Mouse (Mus musculus) CD4-positive, CD25-positive, alpha-beta regulatory T cell, adult 4 months (primary cell): ENCODE data around the gene Dclk1. TPM values are rescaled to one million over a fixed set of nuclear protein-coding genes. Genes with fewer than 3 reads are reported as not detected.

ENCODE experiments used
- ATAC-seq: one replicate; pipeline ENCODE4 v1.8.0; 2017
- polyA plus RNA-seq, 2 experiments: library from polyadenylated mRNA; unstranded; fragments of 100-300 nt; shearing (Covaris generic); gene quantifications; one replicate each; pipeline ENCODE4 v1.2.1; 2017

Dclk1 gene
- polyA plus RNA-seq, 2 experiments from 2014 or later, result 0.16 to 0.50 TPM

DNA sequence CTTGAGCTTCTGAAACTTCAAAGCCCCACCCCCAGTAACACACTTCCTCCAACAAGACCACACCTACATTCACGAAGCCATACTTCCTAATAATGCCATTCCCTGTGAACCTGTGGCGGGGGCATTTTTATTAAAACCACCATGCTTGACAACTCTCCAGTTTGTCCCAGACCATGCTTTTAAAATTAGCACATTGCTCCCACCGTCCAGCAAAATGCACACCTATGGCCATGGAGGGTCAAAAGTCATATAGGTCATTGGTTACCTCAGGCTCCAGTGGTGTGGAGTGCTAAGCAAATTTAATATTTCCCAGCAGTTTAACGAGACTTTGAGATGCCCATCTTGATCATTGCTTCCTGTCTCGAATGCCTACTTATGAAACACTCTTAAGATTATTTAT lies 23.9 kb downstream of the Dclk1 start:
- no peak for ATAC-seq

DNA sequence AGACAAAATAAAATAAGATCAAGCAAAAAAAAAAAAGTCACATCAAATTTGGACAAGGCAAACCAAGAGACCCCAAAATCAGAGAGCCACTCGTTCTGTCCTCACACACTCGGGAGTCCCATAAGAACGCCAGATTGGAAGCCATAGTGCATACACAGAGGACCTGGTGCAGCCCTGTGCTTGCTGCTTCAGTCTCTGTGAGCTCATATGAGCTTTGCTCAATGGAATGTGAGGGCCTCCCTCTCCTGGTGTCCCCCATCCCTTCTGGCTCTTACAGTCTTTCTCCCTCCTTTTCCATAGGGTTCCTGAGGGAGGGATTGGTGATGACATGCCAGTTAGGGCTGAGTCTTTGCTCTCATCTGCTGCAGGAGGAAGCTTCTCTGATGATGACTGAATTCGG lies 27.6 kb downstream of the Dclk1 start:
- ATAC-seq, result no peak

DNA sequence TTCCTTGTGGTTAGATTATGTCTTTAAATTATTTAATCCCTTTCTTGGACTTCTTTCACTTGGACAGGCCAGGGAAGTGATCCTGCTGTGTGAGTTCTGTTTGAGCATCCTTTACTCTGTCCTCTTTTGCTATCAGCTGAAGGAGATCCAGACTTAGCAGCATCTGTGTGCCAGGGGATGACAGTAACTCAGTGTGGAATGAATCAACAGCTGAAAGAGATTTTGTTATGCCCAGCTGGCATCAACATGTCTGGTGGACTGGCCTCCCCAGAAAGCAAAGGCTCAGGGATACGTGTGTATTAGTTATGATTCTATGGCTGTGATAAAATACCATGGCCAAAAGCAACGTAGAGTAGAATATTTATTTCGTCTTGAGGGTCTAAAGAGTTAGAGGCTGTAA lies 28.2 kb downstream of the Dclk1 start:
- no peak for ATAC-seq

DNA sequence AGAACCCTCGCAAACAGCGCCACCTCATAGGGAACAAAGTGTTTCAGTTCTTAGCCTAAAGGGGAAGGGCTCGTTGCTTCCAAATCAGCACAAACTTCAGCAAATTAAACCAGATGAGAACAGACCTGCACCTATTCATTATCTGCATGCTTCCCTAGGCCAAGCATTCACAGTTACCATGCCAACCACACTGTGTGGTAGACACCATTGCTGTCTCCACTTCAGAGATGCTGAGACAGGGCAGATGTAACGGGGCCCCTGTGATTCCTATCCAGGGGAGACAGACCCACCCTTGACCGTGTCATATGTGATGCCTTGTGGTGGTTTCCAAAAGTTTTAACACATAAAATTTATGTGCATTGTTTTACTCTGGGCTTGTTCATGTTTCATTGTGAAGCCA lies 28.8 kb downstream of the Dclk1 start:
- ATAC-seq, result no peak

DNA sequence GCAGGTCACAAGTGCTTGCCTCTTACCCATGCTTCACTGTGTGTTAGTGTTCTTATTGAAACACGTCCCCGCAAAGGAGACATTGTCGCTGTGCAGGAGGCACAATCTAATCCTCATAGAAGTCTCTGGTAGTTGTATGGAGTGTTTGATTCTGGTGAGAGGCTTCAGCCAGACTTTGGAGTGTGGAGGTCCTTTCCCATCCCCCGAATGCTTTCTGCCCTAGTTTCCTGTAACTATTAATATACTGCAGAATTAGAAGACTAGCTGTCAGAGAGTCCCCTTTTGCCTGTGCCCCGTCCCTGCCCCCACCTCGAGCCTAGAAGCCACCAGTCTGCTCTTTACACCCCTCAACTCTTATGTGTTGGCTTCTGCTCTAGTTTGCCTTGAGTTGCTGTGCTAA lies 30.4 kb downstream of the Dclk1 start:
- ATAC-seq, result no peak

DNA sequence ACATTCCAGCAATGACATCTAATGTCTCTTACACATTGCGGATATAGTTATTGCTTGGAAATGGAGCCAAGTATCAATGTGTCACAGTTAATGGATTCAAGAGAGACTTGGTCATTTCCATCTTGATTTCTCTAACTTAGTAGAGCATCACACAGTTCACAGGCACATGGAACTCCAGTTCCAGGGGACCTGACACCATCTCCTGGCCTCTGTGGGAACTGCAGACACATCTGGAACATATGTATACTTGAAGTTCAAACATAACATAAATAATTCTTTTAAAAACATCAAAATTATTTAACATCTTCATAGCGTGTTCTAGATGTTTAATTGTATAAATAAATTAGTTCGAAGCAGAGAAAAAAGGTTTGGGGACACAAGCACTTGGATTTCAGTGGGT lies 34.3 kb downstream of the Dclk1 start:
- no peak for ATAC-seq

DNA sequence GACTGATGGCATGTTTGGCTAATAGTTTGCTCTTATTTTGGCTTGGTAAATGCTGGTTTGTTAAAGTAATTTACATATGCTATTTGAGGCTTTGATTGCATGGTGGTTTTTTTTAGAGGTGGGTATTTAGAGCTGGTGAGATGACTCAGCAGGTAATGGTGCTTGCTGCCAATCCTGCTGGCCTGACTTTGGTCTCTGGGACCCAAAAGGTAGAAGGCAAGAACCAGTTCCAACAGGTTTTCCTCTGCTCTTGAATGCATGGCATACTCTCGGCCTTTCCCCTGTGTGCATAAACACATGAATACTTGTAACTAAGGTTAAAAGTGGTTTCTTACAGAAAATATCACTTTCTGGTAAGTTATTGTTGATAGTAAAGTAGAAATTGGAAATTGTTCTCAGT lies 34.7 kb downstream of the Dclk1 start:
- ATAC-seq, result no peak

DNA sequence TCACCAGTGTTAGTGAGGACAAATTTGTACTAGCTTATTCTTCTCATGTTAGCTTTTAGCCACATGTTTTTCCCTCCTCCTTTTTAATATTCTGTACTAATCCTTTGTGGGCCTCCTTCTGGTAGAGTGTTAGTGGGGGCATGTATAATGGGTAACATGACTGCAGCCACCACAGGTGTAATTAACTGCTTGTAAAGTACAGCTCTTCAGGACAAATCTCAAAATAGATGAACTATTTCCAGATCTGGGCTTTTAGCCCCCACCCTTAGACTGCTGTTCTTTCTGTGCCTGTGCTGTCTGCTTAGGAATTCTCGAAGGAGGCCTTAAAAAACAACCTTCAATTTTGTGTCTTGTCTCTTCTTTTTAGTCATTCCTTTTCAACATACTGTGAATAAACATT lies 35.7 kb downstream of the Dclk1 start:
- no peak for ATAC-seq

DNA sequence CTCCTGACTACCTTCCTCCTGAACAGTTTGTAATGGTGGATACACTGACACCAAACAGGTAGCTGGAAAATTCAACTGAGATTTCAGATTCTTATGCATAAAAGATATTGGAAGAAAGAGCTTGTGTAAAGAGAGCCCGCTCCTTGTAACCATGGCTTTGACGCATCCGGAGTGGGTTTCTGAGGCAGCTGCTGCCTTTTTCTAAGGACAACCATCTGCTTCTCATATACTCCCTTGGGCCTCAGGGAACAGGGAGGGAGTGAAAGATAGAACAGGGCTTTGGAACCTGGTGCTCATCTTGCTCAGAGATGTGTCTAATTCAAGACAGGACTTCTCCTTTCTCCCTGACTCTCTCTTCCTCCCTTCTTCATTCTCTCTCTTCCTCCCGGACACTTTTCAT lies 37.8 kb downstream of the Dclk1 start:
- no peak for ATAC-seq

DNA sequence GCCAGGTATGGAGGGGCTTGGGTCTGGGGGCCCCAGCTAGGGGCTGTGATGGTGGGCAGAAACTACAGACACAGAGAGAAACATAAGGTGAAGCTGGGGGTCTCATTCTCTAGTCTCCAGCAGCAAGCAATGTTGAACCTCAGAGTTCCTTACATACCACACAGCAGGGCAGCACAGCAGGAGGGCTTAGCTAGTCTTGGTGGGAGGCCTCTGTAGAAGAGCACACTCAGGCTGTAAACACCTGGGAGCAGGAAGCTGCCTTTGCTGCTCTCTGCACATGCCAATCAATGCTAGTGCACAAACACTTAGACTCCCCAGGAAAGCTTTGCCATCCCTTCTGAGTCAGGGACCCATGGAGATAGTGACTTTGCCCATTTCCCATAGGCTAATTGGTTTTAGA lies 38.3 kb downstream of the Dclk1 start:
- no peak for ATAC-seq

DNA sequence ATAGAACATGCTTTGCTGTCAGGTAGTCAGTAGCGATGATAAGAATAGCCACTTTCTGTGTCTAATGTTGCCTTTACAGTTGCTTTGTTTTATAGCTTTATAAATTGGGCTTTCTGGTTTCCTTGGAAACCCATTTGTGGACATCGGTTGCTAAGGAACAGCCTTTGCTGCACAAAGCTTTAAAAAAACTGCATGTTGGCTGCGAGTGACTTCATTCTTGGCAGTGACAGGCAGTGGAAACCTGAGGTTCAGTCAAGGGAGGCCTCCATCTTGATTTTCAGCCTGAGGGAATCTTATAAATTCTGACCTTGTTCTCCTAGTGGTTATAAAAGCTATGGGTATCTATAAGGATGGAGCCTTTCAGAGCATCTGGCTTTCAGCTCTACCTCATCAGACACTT lies 42.1 kb downstream of the Dclk1 start:
- no peak for ATAC-seq

DNA sequence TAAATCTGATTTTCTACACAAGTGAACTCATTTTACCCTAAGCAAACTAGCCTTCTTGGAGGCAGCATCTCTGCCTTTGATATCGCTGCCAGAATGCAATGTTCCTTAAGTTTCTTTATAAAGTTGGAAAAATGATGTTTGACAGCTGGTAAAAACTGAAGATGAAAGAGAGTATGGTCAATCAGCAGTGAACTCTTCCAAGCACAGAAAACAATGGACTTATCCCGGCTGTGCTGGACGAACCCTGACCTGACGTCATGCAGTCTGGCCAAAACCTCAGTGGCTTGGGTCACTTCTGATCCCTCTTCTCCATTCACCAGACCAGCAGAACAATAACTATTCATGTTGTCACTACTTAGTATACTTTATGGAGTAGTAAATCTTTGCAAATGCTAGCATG lies 46.6 kb downstream of the Dclk1 start:
- ATAC-seq, result no peak

DNA sequence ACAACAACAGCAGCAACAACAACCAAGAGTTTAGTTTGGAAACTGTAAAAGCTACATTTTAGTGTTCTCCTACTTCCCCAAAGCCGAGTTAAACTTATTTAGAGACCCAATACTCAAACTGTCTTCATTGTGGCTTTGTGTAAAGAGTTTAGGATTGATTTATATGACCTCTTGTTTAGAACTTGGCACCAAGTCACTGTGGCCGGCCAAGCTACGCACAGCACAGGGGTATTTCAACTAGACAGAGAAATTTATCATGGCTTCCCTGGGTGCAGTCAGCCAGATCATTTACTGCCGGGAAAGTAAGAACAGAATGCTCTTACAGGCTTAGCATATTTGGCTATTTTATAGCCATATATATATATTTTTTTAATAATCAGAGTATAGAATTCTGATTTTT lies 49.8 kb downstream of the Dclk1 start:
- no peak for ATAC-seq

DNA sequence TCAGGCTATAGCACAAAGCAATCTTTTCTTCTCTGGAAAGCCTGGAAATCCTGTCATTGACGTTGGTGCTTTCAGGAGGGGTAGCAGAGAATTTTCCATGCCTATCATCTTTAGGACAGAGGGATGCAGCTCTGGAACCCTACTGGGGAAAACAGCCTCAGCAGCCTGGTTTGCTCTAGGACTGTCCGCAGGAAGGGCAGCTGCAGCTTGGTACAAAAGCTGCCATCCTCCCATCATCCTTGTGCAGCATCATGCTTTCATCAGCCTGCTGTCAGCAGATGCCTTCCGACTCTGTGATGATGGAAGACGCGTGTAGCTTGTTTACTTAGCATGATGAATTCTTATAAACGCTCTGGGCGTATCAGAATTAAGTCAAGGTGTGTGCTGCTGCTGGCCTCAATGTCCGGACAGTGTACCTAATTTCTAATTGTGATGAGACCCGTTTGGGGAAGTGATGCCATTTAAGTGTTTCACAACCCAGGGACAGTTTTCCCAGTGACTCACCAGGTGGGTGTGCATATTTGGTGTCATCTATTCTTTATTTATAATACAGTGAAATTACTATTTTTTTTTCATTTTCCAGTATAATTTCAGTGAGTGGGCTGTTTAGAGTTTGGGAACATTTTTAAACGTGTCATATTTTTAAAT lies 50.7 kb downstream of the Dclk1 start:
- no peak for ATAC-seq

DNA sequence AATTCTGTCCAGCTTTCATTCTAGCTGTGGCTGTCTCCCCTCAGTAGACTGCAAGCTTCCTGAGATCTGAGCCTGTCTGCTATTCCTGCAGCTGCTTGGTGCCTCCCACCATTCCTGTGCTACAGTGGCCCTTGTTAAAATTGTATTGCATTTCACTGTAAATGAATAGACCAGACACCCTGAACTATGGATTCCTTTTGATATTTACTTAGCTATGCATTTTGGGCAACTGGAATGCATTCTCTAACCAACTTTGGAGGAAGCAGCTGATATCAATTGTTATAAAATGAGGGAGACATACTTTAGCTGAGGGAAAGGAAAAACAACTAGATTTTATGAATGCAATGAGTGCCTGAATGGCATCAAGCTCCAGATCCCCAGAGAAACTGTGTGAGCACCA lies 63.5 kb downstream of the Dclk1 start:
- ATAC-seq, result no peak

DNA sequence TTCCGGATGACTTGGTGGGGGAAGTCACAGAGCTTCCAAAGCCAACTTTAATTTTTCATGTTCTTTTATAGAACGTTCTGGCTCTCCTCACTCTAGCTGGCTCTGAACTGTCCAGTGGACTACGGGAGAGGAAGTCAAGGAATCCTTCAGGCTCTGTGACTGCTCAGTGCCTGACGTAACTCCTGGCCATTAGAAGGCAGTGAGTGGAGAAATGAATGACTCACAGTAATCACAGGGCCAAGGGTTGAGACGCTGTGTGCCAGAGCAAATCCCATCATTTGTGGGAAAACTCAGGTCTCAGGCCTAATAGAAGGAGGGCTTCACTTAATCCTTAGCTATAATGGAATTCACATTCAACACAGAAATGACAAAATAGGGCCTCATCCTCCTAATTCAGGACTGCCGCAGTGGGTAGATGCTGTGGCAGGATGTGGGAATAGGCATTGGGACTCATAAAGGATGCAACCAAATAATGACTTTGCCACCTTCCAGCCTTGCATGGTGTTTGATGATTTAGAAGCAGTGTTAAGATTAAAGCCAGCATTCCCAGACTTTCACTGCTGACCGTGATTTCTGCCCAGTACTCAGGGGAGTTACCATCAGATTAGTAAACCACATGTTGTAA lies 65.5 kb downstream of the Dclk1 start:
- no peak for ATAC-seq

DNA sequence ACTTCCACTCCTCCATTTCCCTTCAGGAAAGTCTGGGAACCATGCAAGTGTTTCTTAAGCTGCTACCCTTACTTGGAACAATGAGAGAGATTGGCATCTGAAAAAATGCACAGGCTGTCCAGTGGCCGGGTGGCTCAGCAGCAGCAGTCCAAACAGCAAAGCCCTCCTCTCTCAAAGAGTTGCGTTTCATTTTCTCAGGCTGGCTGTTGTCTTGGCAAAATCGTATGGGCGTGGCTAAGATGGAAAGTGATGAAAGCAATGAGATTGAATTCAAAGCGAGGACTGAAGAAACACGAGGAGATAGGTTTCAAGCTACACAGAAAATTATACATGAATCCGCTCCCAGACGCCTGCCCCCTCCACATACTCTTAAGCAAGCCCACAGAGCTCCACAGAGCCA lies 67.8 kb downstream of the Dclk1 start:
- ATAC-seq, result no peak

DNA sequence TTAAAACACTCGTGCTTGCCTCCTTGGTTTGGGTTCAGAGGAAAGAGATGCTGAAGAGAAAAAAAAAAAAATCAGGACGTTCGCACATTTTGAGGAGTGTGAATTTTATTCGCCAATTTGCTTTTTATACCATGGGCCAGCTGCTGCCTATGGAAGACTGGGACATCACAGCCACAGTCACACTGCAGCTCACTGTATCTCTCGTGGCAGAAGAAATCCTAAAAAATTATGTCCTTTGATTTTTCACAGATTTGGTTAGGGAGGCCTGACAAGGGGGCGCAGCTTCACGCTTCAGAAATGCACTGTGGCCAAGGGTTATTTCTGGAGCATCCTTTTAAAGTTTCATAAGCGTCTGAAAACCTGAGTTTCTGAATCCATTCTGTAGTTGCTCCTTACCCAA lies 73.7 kb downstream of the Dclk1 start:
- no peak for ATAC-seq

DNA sequence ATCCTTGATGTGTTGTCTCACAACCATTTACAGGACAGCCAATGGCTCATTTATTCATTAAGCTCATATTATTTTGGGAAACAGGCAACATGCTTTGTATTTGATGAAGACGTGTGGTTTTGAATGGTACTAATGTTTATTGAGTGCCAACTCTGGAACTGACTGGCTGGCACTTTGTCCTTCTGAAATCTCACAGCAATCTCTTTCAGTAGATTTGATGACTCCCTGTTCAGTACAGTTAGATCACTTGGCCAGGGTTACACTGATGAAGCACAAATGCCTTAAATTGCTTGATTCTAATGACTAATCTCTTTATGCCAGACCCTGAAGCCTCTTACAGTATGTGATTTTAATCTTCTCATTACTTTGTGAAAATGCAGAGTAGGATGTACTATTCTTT lies 75.9 kb downstream of the Dclk1 start:
- no peak for ATAC-seq

DNA sequence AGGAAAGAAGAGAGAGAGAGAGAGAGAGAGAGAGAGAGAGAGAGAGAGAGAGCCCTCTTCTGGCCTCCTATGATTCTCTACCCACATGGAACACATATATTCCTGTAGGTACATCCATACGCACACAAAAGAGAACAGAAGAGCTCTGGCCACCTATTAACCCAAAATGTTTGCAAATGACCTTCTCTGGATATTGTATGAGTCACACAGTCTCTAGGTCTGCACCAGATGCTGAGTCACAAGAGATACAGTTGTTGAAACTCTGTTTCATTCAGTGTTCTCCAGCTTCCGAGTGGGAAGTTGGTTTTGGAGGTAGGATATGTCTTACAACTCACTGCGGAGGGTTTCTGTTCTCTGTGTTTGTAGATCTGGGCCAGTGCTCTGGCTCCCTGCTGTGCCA lies 78.4 kb downstream of the Dclk1 start:
- ATAC-seq, result no peak

DNA sequence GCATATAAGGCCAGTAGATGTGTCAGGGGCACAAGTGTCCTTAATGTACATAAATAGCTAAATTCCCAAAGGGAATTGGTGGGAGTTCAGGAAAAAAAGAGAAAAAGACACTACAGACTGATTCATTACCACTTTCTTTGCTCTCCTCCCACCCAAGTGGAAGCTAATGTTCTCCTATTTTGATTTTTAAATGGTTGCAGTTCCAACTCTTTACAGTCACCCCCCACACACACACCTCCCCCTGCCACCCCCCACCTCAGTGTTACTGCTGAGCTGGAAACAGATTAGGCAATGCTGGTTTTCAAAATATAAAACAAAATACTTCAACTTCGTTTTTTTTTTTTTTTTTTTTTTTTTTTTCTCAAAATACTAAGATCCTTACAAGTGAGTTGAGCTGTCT lies 81.9 kb downstream of the Dclk1 start:
- no peak for ATAC-seq

DNA sequence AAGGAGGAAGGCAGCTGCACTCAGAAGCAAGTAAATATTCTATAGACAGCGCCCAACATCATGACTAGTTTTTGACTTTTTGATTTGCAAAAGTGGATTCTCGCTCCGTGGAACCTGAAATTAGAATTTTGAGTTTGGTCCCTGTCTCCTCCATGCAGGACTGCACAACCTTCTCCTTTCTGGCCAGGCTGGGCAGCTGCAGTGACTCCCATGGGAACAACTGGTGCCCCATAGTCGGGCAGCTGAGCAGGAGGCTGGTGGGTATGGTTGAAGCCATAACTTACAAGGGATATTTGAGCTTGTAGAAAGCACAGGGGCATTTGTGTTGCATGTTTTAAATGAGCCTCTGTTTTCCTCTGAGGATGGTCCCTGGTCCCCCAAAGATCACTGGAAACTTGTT lies 88.3 kb downstream of the Dclk1 start:
- ATAC-seq, result no peak

DNA sequence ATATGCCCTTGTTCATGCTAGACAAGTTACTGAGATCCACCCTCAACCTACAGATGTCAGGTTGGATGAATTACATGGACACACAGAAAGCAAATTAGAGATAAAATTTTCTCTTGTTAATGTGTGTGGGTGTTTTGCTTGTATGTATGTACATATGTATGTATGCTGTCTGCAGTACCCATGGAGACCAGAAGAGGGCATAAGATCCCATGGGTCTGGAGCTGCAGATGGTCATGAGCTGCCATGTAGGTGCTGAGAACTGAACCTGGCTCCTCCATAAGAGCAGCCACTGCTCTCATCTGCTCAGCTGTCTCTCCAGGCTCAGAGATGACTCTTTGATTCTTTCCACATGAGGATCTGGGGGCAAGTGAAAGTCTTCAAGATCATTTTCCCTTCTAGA lies 89.5 kb downstream of the Dclk1 start:
- no peak for ATAC-seq

DNA sequence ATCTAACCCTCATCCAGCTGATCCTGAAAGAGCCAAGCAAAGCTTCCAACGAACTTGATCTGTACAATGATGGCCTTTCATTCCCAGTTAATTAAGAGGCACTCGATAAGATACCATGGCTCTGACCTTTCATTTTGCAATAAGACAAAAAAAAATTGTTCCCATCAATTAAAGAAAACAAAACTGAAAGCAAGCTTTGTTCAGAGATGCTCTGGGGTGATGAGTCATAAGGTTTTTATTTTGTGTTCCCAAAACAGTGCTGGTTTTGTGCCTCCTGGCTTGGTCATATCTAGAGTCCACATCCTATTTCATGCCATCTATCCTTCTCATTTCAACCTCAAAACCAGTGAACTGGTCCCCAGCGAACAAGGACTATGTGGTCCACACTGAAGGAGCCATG lies 91.3 kb downstream of the Dclk1 start:
- ATAC-seq, result no peak

DNA sequence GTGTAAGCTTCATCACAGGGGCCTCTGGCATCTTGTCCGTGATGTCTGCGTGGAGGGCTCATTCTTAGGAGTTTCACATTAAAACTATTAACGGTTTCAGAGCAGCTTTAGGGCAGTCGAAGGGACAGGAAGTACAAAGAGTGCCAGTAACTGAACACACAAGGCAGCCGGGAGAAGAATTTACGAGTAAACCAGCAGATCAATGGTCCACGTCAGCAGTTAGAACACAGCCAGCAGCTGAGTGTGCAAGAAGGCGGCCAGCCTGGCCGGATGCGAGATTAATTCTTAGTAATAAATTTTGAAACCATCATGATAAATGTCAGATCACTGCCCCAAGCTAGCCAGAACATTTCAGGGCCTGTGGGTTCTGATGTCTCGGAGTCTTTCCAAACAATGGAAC lies 94.7 kb downstream of the Dclk1 start:
- ATAC-seq, result no peak
